Mouse (Mus musculus): Measurements from ENCODE around the gene Chmp5.
A peak's percentile ranks its signal among the peaks of the same experiment; 100 is the strongest.
"Not testable (repeated sequence)": the region's sequence is repeated elsewhere in the genome, so short reads cannot be mapped to it uniquely, and the experiment has no call there.

Gene Chmp5

GRCm38 (mm10) chr4:40948160-40948708 lies at the start of gene Chmp5, which contains the start of gene Bag1:
Gene Chmp5 (plus strand): TSS chr4:40948407.
Gene Bag1 (minus strand): TSS chr4:40948294.
- peak; percentile 96 for ATAC-seq (ENCODE audit: low TSS enrichment)

- no peak for ATAC-seq (ENCODE audit: low TSS enrichment)
Observed at GRCm38 (mm10) chr4:40898476-40899044, 49.6 kb upstream of the Chmp5 start.

GRCm38 (mm10) chr4:40899264-40899663 lies 48.9 kb upstream of the Chmp5 start:
- ATAC-seq (ENCODE audit: low TSS enrichment) = no peak

DNA sequence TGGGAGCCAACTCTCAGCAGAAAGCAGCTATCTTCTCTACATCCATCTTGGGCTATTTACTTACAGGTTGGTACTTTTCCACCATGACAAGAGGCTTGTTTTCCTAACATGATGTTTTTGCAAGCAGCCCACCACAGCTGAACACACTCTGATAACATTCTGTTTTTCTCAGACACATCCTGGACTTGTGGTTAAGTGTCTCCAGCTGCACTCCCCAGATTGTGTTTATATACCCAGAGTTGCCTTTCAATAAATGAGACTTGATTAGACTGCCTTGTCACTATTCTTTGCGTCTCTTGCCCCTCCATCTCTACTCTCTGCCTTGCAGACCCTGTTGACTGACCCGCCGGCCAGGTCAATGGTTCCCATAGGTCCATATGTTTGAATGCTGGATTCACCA lies 48.1 kb upstream of the Chmp5 start:
- no peak for ATAC-seq (ENCODE audit: low TSS enrichment)

GRCm38 (mm10) chr4:40900612-40901011 lies 47.6 kb upstream of the Chmp5 start:
- ATAC-seq (ENCODE audit: low TSS enrichment) = no peak

DNA sequence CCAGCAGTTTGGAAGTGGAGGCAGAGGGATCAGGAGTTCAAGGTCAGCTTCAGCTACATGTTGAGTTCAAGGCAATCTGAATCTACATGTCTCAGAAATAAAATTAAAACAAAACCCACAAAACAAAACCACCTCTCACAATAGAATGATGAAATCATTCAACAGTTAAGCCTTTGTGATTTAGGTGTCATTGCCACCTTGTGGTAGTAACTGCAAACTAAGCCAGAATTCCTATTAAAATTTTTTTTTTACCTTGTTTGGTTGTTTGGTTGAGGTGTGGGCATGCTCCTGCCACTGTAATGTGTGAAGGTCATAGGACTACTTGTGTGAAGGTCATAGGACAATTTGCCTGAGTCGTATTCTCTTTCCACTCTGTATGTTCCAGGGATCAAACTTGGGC lies 41.9 kb upstream of the Chmp5 start:
- ATAC-seq (ENCODE audit: low TSS enrichment) = no peak; the same call in 1 of the 2 replicates

DNA sequence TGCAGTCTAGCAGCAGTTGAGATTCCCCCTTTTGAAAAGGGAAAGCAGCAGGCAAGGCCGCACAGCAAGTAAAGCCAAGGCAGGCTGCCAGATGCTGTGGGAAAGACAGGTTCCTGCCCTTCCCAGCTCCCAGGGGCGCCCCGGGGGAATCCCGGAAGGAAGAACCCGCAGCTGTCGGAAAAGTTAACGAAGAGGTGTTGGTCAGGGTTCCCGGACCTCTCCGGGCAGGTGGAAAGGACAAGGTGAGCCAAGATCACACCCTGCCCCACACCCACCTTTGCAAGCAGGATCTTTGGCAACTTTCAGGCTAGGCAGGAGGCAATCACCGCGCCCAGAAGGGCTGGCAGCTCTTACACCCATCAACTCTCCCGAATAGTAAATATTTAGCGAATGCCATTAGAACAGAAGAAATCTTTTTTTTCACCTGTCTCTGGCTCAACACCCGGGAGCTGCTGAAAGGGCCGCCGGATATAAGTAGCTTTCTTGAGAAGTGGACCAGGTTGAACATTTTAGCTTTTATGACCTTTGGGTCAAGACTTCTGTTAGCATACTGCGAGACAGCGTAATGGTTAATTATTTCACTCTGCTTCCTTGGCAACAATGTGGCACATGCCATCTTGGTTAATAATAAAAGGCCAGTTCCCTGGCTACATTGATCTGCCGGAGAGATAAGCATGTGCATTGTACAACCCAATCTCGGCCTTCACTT lies 39.8 kb upstream of the Chmp5 start:
- no peak for ATAC-seq (ENCODE audit: low TSS enrichment)

DNA sequence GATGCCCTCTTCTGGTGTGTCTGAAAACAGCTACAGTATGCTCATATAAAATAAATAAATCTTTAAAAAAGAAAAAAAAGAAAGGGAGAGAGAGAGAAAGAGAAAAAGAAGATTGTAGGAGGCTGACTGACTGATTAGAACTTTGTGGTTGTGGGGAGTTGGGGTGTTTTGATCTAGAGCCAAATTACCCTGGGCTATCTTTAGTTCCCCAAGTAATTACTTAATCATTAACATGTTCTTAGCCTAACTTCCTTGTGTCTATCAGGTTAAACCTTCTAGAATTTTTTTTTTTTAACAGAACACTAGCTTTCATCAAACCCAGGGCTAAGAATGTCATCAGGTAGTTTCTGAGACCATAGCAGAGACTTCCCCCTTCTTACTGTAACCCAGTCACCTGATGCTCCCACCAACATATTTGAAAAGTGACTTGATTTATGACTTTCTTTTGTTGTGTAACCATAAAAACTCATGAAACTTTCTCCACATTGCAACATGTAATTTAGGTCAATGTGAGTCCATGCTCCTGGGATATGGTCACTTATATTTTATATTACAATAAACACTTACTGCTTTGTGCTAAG lies 33.8 kb upstream of the Chmp5 start:
- no peak for ATAC-seq (ENCODE audit: low TSS enrichment)

- ATAC-seq (ENCODE audit: low TSS enrichment) = no peak
Observed at GRCm38 (mm10) chr4:40915947-40916346, 32.3 kb upstream of the Chmp5 start.

DNA sequence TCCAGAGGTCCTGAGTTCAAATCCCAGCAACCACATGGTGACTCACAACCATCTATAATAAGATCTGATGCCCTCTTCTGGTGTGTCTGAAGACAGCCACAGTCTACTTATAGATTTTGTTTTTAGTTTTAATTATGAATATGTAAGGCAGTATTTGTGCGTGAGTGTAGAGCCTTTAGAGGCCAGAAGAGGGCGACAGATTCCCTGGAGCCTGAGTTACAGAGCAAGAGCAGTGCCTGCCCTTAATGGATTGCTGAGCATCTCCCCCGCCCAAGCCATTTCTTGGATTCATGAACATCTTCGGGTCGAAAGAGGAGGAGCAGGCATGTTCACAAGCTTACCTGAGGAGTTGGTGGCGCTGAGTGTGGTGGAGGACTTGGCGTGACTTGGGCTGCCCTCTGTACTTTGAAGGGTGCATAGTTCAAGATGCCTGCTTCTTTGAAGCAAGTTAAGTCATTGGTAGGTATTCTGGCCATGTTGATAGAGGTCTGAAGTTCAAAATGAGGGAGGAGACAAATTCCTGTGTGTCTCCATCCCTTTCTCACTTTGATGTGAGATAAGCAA lies 31.5 kb upstream of the Chmp5 start:
- ATAC-seq (ENCODE audit: low TSS enrichment) = no peak

DNA sequence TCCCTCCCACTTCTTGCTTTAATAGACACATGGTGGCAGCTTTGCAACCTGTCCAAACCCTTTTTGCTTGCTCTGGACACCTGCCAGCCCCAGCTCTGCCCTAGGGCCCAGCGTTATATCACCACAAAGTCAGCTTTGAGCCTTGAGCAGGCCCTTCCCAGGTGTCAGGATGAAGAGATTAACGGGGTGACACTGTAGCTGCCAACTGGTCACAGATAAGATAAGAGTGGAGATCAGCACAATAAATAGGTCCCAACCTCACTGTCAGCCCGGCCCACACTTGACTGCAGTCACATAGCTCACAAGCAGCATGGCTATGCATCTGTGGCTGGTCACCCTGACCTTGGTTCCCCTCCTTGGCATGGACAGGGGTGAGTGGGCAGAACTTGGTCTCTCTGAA lies 28.4 kb upstream of the Chmp5 start, which contains the start of gene Spink4:
Gene Spink4 (plus strand): TSS at position 268 of the 400 bp plus-strand sequence.
- ATAC-seq (ENCODE audit: low TSS enrichment) = no peak

DNA sequence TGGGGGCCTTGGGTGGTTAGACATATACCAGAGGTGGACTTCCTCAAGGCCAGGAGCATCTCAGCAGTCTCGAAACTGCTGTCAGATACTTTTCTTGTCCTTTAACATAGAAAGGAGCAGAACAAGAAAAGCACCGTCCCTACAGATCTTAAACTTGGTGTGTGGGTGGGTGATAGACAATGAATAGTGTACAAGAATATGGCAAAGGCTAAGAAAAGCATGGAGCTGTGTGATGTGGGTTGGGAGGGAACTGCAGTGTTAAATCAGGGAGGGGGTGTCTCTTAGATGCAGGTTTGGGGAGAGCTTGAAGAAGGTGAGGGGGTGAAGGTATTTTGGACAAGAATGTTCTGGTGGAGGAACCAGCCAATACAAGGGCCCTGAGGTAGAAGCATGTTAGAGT lies 27.6 kb upstream of the Chmp5 start:
- ATAC-seq (ENCODE audit: low TSS enrichment) = peak; percentile 85

DNA sequence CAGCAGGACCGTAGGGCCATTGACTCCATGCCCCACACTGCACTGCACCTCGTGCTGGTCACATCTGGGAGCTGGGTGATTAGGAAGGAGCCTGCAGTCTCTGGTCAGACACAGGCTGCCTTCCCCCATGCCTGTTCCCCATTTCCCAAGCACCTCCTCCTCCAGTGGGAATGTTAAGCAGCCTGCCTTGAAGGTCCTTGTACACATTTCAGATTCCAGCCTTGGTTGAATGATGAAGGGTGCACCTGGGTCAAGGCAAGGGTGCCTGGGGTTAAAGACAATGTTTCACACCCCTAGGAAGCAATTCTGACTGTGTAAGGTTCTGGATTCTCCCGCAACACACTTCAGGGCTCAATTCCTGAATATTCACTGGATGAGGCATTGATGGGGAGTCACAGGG lies 26.9 kb upstream of the Chmp5 start:
- ATAC-seq (ENCODE audit: low TSS enrichment) = no peak

DNA sequence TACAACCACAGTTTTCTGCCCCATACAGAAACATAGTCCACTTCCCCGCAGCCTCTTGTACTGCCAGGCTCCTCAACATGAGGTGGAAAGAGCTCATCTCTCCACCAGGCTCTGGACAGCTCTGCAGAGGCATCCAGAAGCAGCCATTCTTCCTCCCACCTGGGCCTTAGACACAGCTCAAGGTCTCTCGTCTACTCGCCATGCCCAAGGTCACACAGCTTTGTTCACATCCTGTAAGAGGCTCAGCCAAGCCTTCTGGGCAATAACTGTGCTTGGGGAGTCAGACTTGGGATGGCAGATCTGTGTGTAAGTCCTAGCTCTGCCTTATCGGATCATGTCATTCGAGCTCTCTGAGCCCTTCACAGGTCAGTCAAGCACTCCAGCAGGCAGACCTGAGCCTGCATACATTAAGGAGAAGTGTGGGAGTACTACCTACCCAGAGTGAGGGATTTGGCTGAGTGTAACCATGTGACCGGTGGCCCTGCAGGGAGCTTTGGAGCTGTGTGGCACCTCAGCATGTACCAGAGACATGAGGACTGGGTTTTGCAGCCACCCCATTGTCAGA lies 25.0 kb upstream of the Chmp5 start:
- no peak for ATAC-seq (ENCODE audit: low TSS enrichment)

GRCm38 (mm10) chr4:40925568-40925967 lies 22.6 kb upstream of the Chmp5 start:
- ATAC-seq (ENCODE audit: low TSS enrichment) = no peak

DNA sequence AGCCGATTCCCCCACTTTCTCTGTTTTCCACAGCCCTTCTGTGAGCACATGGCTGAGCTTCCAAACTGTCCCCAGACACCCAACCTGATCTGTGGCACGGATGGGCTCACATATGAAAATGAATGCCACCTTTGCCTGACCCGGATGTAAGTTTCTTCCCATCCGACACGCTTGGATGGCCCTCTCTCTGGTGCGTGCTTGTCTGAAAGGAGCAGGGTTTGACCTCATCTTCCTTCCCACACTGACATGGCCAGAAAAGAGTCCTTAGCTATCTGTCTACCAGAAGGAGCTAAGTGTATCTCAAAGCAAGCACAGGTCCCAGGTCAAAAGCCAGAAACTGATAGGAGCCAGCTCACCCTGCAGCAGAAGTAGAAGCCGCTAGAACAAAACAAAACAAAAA lies 19.2 kb upstream of the Chmp5 start:
- no peak for ATAC-seq (ENCODE audit: low TSS enrichment)

- ATAC-seq (ENCODE audit: low TSS enrichment) = no peak
Observed at GRCm38 (mm10) chr4:40933694-40934093, 14.5 kb upstream of the Chmp5 start.

DNA sequence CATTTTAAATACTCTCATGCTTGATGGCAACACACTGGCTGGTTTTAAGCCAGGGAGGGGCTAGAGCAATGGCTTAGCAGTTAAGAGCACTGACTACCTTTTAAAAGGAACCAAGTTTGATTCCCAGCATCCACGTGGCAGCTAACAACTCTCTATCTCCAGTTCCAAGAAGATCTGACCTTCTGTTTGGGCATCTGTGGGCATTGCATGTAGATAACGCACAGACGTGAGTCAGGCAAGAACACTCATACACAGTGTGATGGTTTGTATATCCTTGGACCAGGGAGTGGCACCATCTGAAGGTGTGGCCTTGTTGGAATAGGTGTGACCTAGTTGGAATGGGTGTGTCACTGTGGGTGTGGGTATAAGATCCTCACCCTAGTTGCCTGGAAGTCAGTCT lies 13.8 kb upstream of the Chmp5 start:
- ATAC-seq (ENCODE audit: low TSS enrichment) = not testable (repeated sequence)

DNA sequence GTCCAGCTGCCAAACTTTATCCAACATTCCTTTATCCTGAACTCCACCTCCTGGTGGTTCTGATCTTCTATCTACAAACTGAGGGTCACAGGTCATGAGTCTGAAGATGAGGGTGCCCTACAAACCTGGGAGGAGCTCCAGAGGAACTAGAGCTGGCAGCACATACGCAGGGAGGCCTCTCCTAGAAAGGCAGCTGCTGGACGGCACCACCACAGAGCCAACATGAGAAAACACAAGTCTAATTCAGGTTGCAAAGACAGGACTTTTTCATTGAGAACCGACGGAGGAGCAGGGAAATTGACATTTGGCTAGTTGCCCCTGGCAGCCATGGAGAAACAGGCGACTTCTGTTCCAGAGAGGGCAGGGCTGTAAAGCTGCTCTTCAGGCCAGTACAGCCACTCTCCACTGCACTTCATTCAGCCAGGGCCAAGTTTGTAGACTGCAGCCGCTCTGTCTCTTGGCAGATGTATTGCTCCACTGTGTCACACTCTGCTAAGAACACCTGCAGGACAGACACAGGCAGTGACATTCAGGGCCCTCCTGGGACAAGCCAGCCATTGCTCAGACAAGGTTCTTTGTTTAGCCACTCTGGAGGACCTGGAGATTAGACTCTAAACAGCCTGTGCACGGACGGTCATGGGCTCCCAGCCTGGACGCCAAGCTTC lies 11.9 kb upstream of the Chmp5 start:
- ATAC-seq (ENCODE audit: low TSS enrichment) = peak; percentile 87

DNA sequence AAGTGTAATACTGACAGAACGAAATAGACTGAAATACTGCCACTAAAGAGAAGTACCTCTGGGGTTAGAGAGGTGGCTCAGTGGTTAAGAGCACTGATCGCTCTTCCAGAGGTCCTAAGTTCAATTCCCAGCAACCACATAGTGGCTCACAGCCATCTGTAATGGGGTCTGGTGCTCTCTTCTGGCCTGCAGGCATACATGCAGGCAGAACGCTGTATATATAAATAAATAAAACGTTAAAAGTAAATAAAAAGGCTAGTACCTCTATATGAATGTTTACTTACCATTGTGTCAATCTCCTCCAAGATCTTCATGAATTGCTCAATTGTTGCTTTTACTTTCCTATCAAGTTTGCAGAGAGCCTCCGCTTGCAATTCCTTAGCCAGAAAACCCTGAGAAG lies 9.4 kb upstream of the Chmp5 start:
- no peak for ATAC-seq (ENCODE audit: low TSS enrichment)

- no peak for ATAC-seq (ENCODE audit: low TSS enrichment)
Observed at GRCm38 (mm10) chr4:40943651-40944050, 4.6 kb upstream of the Chmp5 start.
